In genomic region chr1:75140601-75141190, GRCm38 (mm10) we compare ENCODE assay signal across 7 mouse cellular contexts. TPM values are rescaled to one million over a fixed set of nuclear protein-coding genes. Genes with fewer than 3 reads are reported as not detected.
DNase-seq lines count a peak whose midpoint lies in the region; ATAC-seq and TF ChIP-seq lines count a peak whose summit lies in the region.

No protein-coding gene starts in this region.

- no peaks in the 10 kb centered on the region for H3K27me3 ChIP-seq in forebrain, embryonic 14.5 days (replicated peaks; ENCODE audit: control insufficient read depth, insufficient read depth, low read length)
- H3K27me3 ChIP-seq in midbrain, postnatal 0 days (ENCODE audit: insufficient read depth, low read length): no peaks in the 10 kb centered on the region

- no peaks in the 10 kb centered on the region for H3K9me3 ChIP-seq in forebrain, embryonic 14.5 days (replicated peaks; ENCODE audit: control insufficient read depth, low read length)
- no peaks in the 10 kb centered on the region for H3K9me3 ChIP-seq in midbrain, postnatal 0 days (ENCODE audit: low read length)

- H3K27ac ChIP-seq in forebrain, embryonic 14.5 days (ENCODE audit: low read depth, low read length): no peak overlapping the region
- peak overlapping the region; percentile 95 for H3K27ac ChIP-seq in midbrain, postnatal 0 days (ENCODE audit: low read depth, low read length)

- H3K9ac ChIP-seq in forebrain, embryonic 14.5 days (ENCODE audit: low read length): peak overlapping the region; percentile 93
- H3K9ac ChIP-seq in midbrain, postnatal 0 days (replicated peaks; ENCODE audit: low read length, poor library complexity, severe bottlenecking): peak overlapping the region; percentile 89

- peak; percentile 18 for DNase-seq in thymus, postnatal 14 days
- no peak for DNase-seq in thymus, postnatal 0 days (ENCODE audit: low spot score)
- DNase-seq in forebrain, embryonic 14.5 days (ENCODE audit: low spot score): no peak
- peak; percentile 38 to 65 for DNase-seq in kidney, postnatal 25 days
- no peak for DNase-seq in midbrain, postnatal 0 days (ENCODE audit: low spot score)
- DNase-seq in ovary, postnatal 14 days (ENCODE audit: low spot score): no peak
- no peak for DNase-seq in right cerebral cortex, postnatal 36 days (ENCODE audit: low spot score in 2 of 2)

- H3K4me2 ChIP-seq in forebrain, embryonic 14.5 days (ENCODE audit: low read length): peak overlapping the region; percentile 88
- H3K4me2 ChIP-seq in midbrain, postnatal 0 days (ENCODE audit: low read depth, low read length, poor library complexity, severe bottlenecking): peak overlapping the region; percentile 92

- H3K36me3 ChIP-seq in forebrain, embryonic 14.5 days (ENCODE audit: control insufficient read depth, insufficient read depth, low read length): peaks cover 58% of the 10 kb centered on the region
- peaks cover 39% of the 10 kb centered on the region for H3K36me3 ChIP-seq in midbrain, postnatal 0 days (ENCODE audit: insufficient read depth, low read length)

- peak overlapping the region; percentile 87 for H3K4me3 ChIP-seq in forebrain, embryonic 14.5 days (ENCODE audit: low read depth, low read length)
- H3K4me3 ChIP-seq in midbrain, postnatal 0 days (ENCODE audit: low read depth, low read length): peak overlapping the region; percentile 68

- 72% methylated on average over 4 of the region's 4 CpGs for WGBS in forebrain, embryonic 14.5 days
- 59% methylated on average over 4 of the region's 4 CpGs for WGBS in midbrain, postnatal 0 days

- ATAC-seq in forebrain, embryonic 14.5 days: no peak
- no peak for ATAC-seq in midbrain, postnatal 0 days (ENCODE audit: low FRiP score)

- TF ChIP-seq CTCF in midbrain, postnatal 0 days (IDR thresholded peaks at IDR 0.05): no peak

- peaks cover 16% of the 10 kb centered on the region for H3K4me1 ChIP-seq in forebrain, embryonic 14.5 days (ENCODE audit: control insufficient read depth, insufficient read depth, low read length)
- peaks cover 20% of the 10 kb centered on the region for H3K4me1 ChIP-seq in midbrain, postnatal 0 days (ENCODE audit: insufficient read depth, low read length)

RNA-seq across cellular contexts. Expression of gene Cnppd1, which starts 1.8 kb away (rescaled TPM):
- 74.5 and 79.4 TPM in 2 replicates for polyA plus RNA-seq in thymus, postnatal 0 days (2015; fragmentation: Nextera tagmentation; extraction: Ambion mirVana)
- 40.4 and 53.6 TPM in 2 replicates for polyA plus RNA-seq in forebrain, embryonic 14.5 days (2014; fragmentation: Nextera tagmentation; extraction: Ambion mirVana)
- 50.5 and 51.4 TPM in 2 replicates for total RNA-seq in midbrain, postnatal 0 days (2014; rRNA removed)
- 48.4 and 50.2 TPM in 2 replicates for polyA plus RNA-seq in midbrain, postnatal 0 days (2015; fragmentation: Nextera tagmentation; extraction: Ambion mirVana)

RNA-seq across cellular contexts. Expression of gene Retreg2, which starts 1.9 kb away (rescaled TPM):
- polyA plus RNA-seq in thymus, postnatal 0 days (2015; fragmentation: Nextera tagmentation; extraction: Ambion mirVana): 41.8 and 43.7 TPM in 2 replicates
- 85.6 and 95.6 TPM in 2 replicates for polyA plus RNA-seq in forebrain, embryonic 14.5 days (2014; fragmentation: Nextera tagmentation; extraction: Ambion mirVana)
- total RNA-seq in midbrain, postnatal 0 days (2014; rRNA removed): 220 and 228 TPM in 2 replicates
- polyA plus RNA-seq in midbrain, postnatal 0 days (2015; fragmentation: Nextera tagmentation; extraction: Ambion mirVana): 145 TPM in 2 replicates

RNA-seq across cellular contexts. Expression of gene Slc23a3, which starts 7.0 kb away (rescaled TPM):
- 0.20 and 0.41 TPM in 2 replicates for polyA plus RNA-seq in thymus, postnatal 0 days (2015; fragmentation: Nextera tagmentation; extraction: Ambion mirVana)
- not detected in 2 replicates for polyA plus RNA-seq in forebrain, embryonic 14.5 days (2014; fragmentation: Nextera tagmentation; extraction: Ambion mirVana)
- not detected in 2 replicates for total RNA-seq in midbrain, postnatal 0 days (2014; rRNA removed)
- polyA plus RNA-seq in midbrain, postnatal 0 days (2015; fragmentation: Nextera tagmentation; extraction: Ambion mirVana): not detected in 2 replicates

RNA-seq across cellular contexts. Expression of gene Nhej1, which starts 15.7 kb away (rescaled TPM):
- polyA plus RNA-seq in thymus, postnatal 0 days (2015; fragmentation: Nextera tagmentation; extraction: Ambion mirVana): 14.6 and 15.7 TPM in 2 replicates
- 7.9 and 8.8 TPM in 2 replicates for polyA plus RNA-seq in forebrain, embryonic 14.5 days (2014; fragmentation: Nextera tagmentation; extraction: Ambion mirVana)
- total RNA-seq in midbrain, postnatal 0 days (2014; rRNA removed): 1.8 and 2.4 TPM in 2 replicates
- polyA plus RNA-seq in midbrain, postnatal 0 days (2015; fragmentation: Nextera tagmentation; extraction: Ambion mirVana): 2.9 and 3.4 TPM in 2 replicates

RNA-seq across cellular contexts. Expression of gene Zfand2b, which starts 27.8 kb away (rescaled TPM):
- 47.8 and 48.6 TPM in 2 replicates for polyA plus RNA-seq in thymus, postnatal 0 days (2015; fragmentation: Nextera tagmentation; extraction: Ambion mirVana)
- 41.2 and 46.8 TPM in 2 replicates for polyA plus RNA-seq in forebrain, embryonic 14.5 days (2014; fragmentation: Nextera tagmentation; extraction: Ambion mirVana)
- total RNA-seq in midbrain, postnatal 0 days (2014; rRNA removed): 28.5 and 38.4 TPM in 2 replicates
- polyA plus RNA-seq in midbrain, postnatal 0 days (2015; fragmentation: Nextera tagmentation; extraction: Ambion mirVana): 41.1 and 42.5 TPM in 2 replicates

Comparison
In these comparisons a context has a peak if more than half of its experiments do, and no peak if none do; other contexts are left out.
1. DNase-seq: peak in thymus, postnatal 14 days (single experiment) and kidney, postnatal 25 days (2 of 2); none in thymus, postnatal 0 days (single experiment), forebrain, embryonic 14.5 days (single experiment), midbrain, postnatal 0 days (single experiment), ovary, postnatal 14 days (single experiment) and right cerebral cortex, postnatal 36 days (0 of 2).